Mouse (Mus musculus) bone marrow macrophage, adult 2 months (primary cell): ENCODE data around the gene Ppp1r18.

Experiments used
- CTCF ChIP-seq: IDR thresholded peaks from 2 replicates; pipeline ENCODE4 v1.5.1; 2012; ENCODE audit warnings: low read depth, mild to moderate bottlenecking, low read length, moderate library complexity
- POLR2A ChIP-seq: IDR thresholded peaks from 2 replicates; pipeline ENCODE4 v1.6.1; 2012; ENCODE audit warnings: mild to moderate bottlenecking, low read depth, low read length, borderline replicate concordance

DNA sequence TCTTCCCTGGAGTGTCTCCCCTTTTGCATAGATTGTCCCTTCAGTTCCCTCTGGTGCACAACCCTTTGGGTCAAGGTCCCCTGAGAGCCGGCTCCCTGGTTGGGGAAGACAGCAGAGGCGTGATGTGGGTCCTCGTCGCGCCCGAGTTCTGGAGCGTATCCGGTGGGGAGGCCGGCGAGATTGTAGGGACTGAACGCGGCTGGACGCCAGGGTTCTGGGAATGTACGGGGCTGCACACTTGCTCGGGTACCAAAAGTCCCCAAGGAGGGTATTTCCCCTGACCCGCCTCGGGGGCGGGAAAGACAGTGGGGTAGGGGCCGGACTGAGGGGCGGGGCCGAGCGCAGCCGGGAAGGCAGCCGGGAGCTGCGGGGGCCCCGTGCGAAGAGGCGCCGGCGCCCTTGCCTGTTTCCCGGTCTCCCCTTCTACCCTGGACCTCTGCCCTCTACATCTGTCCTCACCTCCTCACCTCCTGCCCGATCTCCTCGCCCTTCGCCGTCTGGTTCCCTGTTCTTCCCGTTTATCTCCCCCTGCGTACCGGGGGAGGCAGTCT, 963 bp downstream of the Ppp1r18 start:
- no peak for TF ChIP-seq POLR2A
- no peak for TF ChIP-seq CTCF
